Mouse (Mus musculus) heart, adult 2 months (tissue): ENCODE measurements at regions not wholly inside any gene's neighbourhood (a gene's known extent, or its start where the extent isn't known, plus 50 kb on each side); places are given as distances from the start of the nearest gene placed in this dataset.

Source experiments
- CTCF ChIP-seq: fragments of 200-600 bp; IDR thresholded peaks from 2 replicates; pipeline ENCODE4 v1.8.1; 2022; ENCODE audit warnings: antibody characterized with exemption, mild to moderate bottlenecking, moderate library complexity
- POLR2A ChIP-seq: fragments of 200-500 bp; IDR thresholded peaks from 2 replicates; pipeline ENCODE4 v1.6.1; 2011; ENCODE audit warnings: mild to moderate bottlenecking, low read depth, low read length, control low read depth; ENCODE audit not compliant: insufficient read depth

DNA sequence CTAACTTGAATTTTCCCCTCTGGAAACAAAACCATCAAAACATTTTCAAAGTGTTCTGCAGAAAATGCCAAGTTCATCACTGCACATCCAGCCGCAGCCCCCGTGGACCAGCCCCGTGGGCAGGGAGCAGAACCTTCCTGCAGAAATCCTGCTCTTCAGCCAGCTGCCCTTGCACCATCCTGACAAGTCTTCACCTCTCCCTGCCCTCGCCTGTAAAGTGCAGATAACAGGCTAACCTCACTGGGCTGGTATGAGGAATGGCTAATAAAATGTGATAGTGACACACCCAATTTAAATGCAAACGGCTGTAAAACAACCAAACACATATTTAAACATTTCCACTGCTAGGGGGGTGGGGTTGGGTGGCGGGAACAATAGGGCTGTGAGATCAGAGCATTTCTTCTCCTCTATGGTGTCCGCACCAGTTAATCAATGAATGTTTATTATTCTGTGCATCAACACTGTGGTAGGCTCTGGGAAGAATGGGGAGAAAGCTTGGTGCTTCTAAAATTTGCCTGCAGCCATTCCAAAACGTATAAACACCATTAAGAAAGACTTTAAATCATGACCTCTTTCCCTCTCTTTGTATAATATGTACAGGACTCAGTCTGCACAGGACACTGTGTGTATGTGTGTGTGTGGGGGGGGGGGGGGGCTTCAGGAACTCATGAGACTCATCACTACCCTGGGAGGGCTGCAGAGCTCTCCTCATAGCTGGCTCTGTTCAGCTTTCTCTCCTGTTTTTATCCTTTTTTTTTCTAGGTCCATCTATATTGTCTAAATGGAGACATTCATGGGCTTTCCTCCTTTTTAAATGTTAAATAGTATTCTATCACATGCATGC lies 215.1 kb upstream of the Klf3 start:
- TF ChIP-seq POLR2A = no peak
- TF ChIP-seq CTCF = no peak
